Mouse (Mus musculus) thymus, adult 2 months (tissue): ENCODE results near the gene Tnfrsf12a. TPM values are rescaled to one million over a fixed set of nuclear protein-coding genes. Genes with fewer than 3 reads are reported as not detected.

Source experiments
- DNase-seq: peaks from one replicate; pipeline ENCODE4 v3.0.0; 2021
- H3K27ac ChIP-seq: fragments of 200-500 bp; 2 replicates; pipeline ENCODE4 v1.5.1; 2012; ENCODE audit warnings: low read length, control low read depth; ENCODE audit not compliant: control insufficient read depth, insufficient read depth
- H3K27me3 ChIP-seq: fragments of 200-500 bp; 2 replicates; pipeline ENCODE4 v1.6.1; 2012; ENCODE audit warnings: mild to moderate bottlenecking, low read length, moderate library complexity, mixed read lengths; ENCODE audit not compliant: control insufficient read depth, insufficient read depth
- H3K36me3 ChIP-seq: fragments of 200-500 bp; 2 replicates; pipeline ENCODE4 v1.6.1; 2012; ENCODE audit warnings: mild to moderate bottlenecking, low read length, moderate library complexity; ENCODE audit not compliant: control insufficient read depth, insufficient read depth
- H3K4me1 ChIP-seq: fragments of 200-500 bp; replicated peaks from 2 replicates; pipeline ENCODE4 v1.6.1; 2012; ENCODE audit warnings: low read length; ENCODE audit not compliant: control insufficient read depth, insufficient read depth
- H3K4me3 ChIP-seq: fragments of 200-500 bp; 2 replicates; pipeline ENCODE4 v1.5.1; 2012; ENCODE audit warnings: mild to moderate bottlenecking, low read length, control low read depth, moderate library complexity; ENCODE audit not compliant: control insufficient read depth, insufficient read depth
- CTCF ChIP-seq: fragments of 200-500 bp; IDR thresholded peaks from 2 replicates; pipeline ENCODE4 v1.5.1; 2012; ENCODE audit warnings: mild to moderate bottlenecking, control low read depth, low read length, moderate library complexity, borderline replicate concordance; ENCODE audit not compliant: control insufficient read depth, poor library complexity, insufficient read depth; ENCODE audit errors: extremely low read depth
- POLR2A ChIP-seq: fragments of 200-500 bp; IDR thresholded peaks from 2 replicates; pipeline ENCODE4 v1.6.1; 2012; ENCODE audit warnings: mild to moderate bottlenecking, low read length, control low read depth, moderate library complexity; ENCODE audit not compliant: control insufficient read depth, poor library complexity, insufficient read depth; ENCODE audit errors: extremely low read depth
- WGBS: fragments of 180-500 bp; shearing (Covaris S2); methylation state at CpG from one replicate; pipeline ENCODE4 v1.1.7; 2018; 5-methylcytosine and 5-hydroxymethylcytosine counted together
- polyA plus RNA-seq: library from polyadenylated mRNA; depleted of rRNA; stranded (reverse); fragments of >200 nt; gene quantifications from 2 replicates; pipeline ENCODE4 v1.2.3, GENCODE M21; 2012

The Tnfrsf12a gene
- polyA plus RNA-seq, 1 experiment = 10.2 TPM

DNA sequence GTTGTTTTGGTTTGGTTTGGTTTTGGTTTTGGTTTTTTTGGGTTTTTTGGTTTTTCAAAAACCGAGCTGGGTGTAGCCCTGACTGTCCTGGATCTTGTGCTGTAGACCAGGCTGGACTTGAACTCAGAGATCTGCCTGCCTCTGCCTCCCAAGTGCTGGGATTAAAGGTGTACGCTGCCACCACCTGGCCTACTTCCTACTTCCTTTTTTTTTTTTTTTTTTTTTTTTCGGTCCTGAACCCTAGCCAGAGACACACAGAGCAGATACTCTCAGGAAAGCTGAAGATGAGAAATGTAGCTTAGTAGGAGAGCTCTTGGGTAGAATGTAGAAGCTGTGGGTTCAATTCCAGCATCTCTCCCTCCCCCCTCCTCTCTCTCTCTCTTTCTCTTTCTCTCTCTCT is 18.8 kb downstream of the Tnfrsf12a start:
- Histone ChIP-seq H3K27ac (no peak overlapping the region), H3K4me1 (0 out of 2 replicates have a peak, but pooled peaks cover 7% of the 10 kb centered on the region), H3K27me3 (peaks cover 5% of the 10 kb centered on the region; the same call in 1 of the 2 replicates), H3K36me3 (no peaks in the 10 kb centered on the region), H3K4me3 (no peak overlapping the region)
- WGBS = 66% methylated on average over 3 of the region's 3 CpGs
- no peak for TF ChIP-seq POLR2A
- no peak for TF ChIP-seq CTCF
- DNase-seq = no peak

- no peak overlapping the region for H3K27ac ChIP-seq
- no peaks in the 10 kb centered on the region for H3K4me1 ChIP-seq
- TF ChIP-seq POLR2A = no peak
- 14% methylated on average over 2 of the region's 2 CpGs for WGBS
- no peak for DNase-seq
- no peaks in the 10 kb centered on the region; the same call in 1 of the 2 replicates for H3K27me3 ChIP-seq
- H3K36me3 ChIP-seq = no peaks in the 10 kb centered on the region
- no peak overlapping the region for H3K4me3 ChIP-seq
These were observed 22.9 kb downstream of the Tnfrsf12a start for GRCm38 (mm10) chr17:23654410-23654809.

- Histone ChIP-seq H3K27ac (no peak overlapping the region), H3K36me3 (no peaks in the 10 kb centered on the region), H3K4me3 (no peak overlapping the region), H3K27me3 (no peaks in the 10 kb centered on the region), H3K4me1 (no peaks in the 10 kb centered on the region)
- no peak for DNase-seq
- 18% methylated on average over 6 of the region's 6 CpGs for WGBS
- TF ChIP-seq CTCF = no peak
- TF ChIP-seq POLR2A = no peak
These were observed 23.3 kb downstream of the Tnfrsf12a start for GRCm38 (mm10) chr17:23654001-23654400.

DNA sequence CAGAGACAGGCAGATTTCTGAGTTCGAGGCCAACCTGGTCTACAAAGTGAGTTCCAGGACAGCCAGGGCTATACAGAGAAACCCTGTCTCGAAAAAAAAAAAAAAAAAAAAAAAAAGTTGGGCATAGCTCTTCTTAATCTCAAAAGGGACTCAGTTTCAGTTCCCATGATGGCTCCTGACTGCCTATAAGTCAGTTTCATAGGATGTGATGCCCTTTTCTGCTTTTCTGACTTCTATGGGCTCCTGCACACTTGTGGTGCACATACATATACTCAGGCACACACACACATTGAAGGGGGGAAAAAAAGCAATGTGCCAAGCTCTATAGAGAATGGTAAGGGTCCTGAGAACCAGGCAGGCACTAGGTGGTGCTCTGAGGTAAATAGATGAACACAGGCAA is 23.9 kb downstream of the Tnfrsf12a start:
- TF ChIP-seq CTCF (no peak), POLR2A (no peak)
- no peak overlapping the region for H3K4me3 ChIP-seq
- H3K4me1 ChIP-seq = no peaks in the 10 kb centered on the region
- H3K27me3 ChIP-seq = no peaks in the 10 kb centered on the region
- H3K27ac ChIP-seq = no peak overlapping the region
- H3K36me3 ChIP-seq = no peaks in the 10 kb centered on the region
- no peak for DNase-seq
- 80% methylated on average over 2 of the region's 2 CpGs for WGBS

GRCm38 (mm10) chr17:23651363-23651762 is 25.9 kb downstream of the Tnfrsf12a start:
- Histone ChIP-seq H3K4me1 (no peaks in the 10 kb centered on the region), H3K27me3 (no peaks in the 10 kb centered on the region; the same call in 1 of the 2 replicates), H3K27ac (no peak overlapping the region), H3K4me3 (no peak overlapping the region), H3K36me3 (no peaks in the 10 kb centered on the region)
- no peak for DNase-seq
- WGBS = 57% methylated on average over 6 of the region's 6 CpGs
- TF ChIP-seq POLR2A (no peak), CTCF (no peak)

DNA sequence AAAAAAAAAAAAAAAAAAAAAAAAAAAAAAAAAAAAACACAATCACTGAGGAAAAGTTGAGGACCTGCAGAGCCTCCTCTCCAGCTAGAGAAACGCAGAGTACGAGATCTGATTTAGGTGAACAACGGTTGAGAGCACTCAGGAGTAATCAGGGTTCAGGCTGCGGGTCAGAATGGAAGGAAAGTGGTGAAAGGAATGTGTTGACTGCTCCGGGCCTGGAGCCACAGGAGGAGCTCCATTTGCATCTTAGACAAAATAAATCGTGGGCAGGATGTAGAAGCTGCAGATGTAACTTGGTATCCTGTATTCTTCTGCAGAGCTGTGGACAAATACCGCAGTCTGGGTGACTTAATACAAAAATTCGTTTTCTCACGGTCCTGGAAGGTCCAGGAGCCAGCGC is 31.4 kb downstream of the Tnfrsf12a start:
- no peak for DNase-seq
- peaks cover 6% of the 10 kb centered on the region; the same call in 1 of the 2 replicates for H3K4me1 ChIP-seq
- peaks cover 8% of the 10 kb centered on the region for H3K27me3 ChIP-seq
- H3K36me3 ChIP-seq = no peaks in the 10 kb centered on the region
- H3K4me3 ChIP-seq = no peak overlapping the region
- WGBS = 81% methylated on average over 10 of the region's 10 CpGs
- H3K27ac ChIP-seq = no peak overlapping the region
- no peak for TF ChIP-seq CTCF
- no peak for TF ChIP-seq POLR2A

- peak within 1 kb of the TSS; percentile 1; the same call in 1 of the 2 replicates for H3K4me3 ChIP-seq
- peaks cover 8% of the 10 kb centered on the region for H3K27me3 ChIP-seq
- no peak for DNase-seq
- 4% methylated on average over 58 of the region's 58 CpGs for WGBS
- H3K36me3 ChIP-seq = no peaks in the 10 kb centered on the region
- H3K4me1 ChIP-seq = peaks cover 6% of the 10 kb centered on the region; the same call in 1 of the 2 replicates
- TF ChIP-seq CTCF (no peak), POLR2A (no peak)
- no peak within 1 kb of the TSS for H3K27ac ChIP-seq
These were observed 32.4 kb downstream of the Tnfrsf12a start, which contains the start of gene Mmp25 for GRCm38 (mm10) chr17:23644613-23645495. TSS of gene Mmp25 (minus strand) at chr17:23645277.
